Mouse (Mus musculus): Measurements from ENCODE around the gene Atp1a3. TPM values are rescaled to one million over a fixed set of nuclear protein-coding genes. Genes with fewer than 3 reads are reported as not detected.

Gene Atp1a3
- polyA plus RNA-seq, 1 experiment from 2014 or later = 0.57 TPM

DNA sequence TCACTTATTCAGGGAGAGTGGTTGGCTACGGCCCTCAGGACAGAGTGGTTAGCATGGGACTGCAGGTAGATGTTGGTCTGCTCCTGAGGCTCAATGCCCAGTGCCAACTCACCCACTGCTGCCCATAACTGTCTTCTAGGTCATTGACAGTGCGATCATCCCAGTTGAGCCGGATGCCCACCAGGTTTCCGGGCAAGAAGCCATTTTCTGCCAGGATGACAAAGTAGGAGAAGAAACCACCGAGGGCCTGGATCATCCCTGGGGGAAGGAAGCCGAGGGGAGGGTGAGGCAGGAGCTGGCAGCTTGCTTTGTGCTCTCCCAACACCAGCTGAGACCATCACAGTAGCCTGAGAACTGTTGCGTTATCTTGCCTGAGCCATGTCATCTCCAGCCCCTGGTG lies 25.3 kb downstream of the Atp1a3 start:
- H3K4me2 ChIP-seq (replicated peaks; ENCODE audit: low read depth, low read length) = no peak overlapping the region
- no peaks in the 10 kb centered on the region for H3K4me1 ChIP-seq (ENCODE audit: insufficient read depth, low read depth, low read length)
- no peaks in the 10 kb centered on the region for H3K36me3 ChIP-seq (ENCODE audit: insufficient read depth, low read length)
- DNase-seq (ENCODE audit: low spot score) = no peak
- H3K9ac ChIP-seq (replicated peaks; ENCODE audit: low read depth) = no peak overlapping the region
- 78% methylated on average over 7 of the region's 7 CpGs for WGBS
- H3K4me3 ChIP-seq (ENCODE audit: low read depth, low read length) = no peak overlapping the region
- H3K27ac ChIP-seq (ENCODE audit: low read length) = no peak overlapping the region
- TF ChIP-seq EP300 (IDR thresholded peaks at IDR 0.05) (no peak), CTCF (IDR thresholded peaks at IDR 0.05) (no peak)
- no peaks in the 10 kb centered on the region for H3K27me3 ChIP-seq (replicated peaks; ENCODE audit: insufficient read depth, low read length)
- H3K9me3 ChIP-seq (ENCODE audit: low read length) = no peaks in the 10 kb centered on the region
- ATAC-seq = no peak

DNA sequence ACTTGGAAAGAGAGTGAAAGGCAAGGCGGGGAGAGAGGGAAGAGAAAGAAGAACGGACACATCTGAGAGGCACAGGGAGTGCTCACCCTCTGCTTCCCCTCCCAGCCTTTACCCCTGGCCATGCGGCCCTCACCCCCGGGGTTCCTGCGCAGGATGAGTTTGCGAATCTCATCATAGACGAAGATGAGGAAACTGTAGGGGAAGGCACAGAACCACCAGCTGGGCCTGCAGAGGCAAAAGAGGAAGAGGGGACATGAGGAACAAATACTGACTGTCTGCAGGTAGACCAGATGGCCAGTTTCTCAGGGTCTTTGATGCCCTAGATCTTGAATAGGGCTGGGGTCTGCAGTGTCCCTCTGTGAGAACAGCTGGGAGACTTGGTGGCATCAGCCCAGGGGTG lies 27.0 kb downstream of the Atp1a3 start:
- H3K36me3 ChIP-seq (ENCODE audit: insufficient read depth, low read length) = no peaks in the 10 kb centered on the region
- TF ChIP-seq CTCF (IDR thresholded peaks at IDR 0.05) (no peak), EP300 (IDR thresholded peaks at IDR 0.05) (no peak)
- H3K4me2 ChIP-seq (replicated peaks; ENCODE audit: low read depth, low read length) = no peak overlapping the region
- no peak overlapping the region for H3K27ac ChIP-seq (ENCODE audit: low read length)
- H3K27me3 ChIP-seq (replicated peaks; ENCODE audit: insufficient read depth, low read length) = no peaks in the 10 kb centered on the region
- ATAC-seq (no peak), DNase-seq (ENCODE audit: low spot score) (peak; percentile 25)
- H3K4me3 ChIP-seq (ENCODE audit: low read depth, low read length) = no peak overlapping the region
- 79% methylated on average over 7 of the region's 7 CpGs for WGBS
- no peak overlapping the region for H3K9ac ChIP-seq (replicated peaks; ENCODE audit: low read depth)
- H3K9me3 ChIP-seq (ENCODE audit: low read length) = no peaks in the 10 kb centered on the region
- no peaks in the 10 kb centered on the region for H3K4me1 ChIP-seq (ENCODE audit: insufficient read depth, low read depth, low read length)

DNA sequence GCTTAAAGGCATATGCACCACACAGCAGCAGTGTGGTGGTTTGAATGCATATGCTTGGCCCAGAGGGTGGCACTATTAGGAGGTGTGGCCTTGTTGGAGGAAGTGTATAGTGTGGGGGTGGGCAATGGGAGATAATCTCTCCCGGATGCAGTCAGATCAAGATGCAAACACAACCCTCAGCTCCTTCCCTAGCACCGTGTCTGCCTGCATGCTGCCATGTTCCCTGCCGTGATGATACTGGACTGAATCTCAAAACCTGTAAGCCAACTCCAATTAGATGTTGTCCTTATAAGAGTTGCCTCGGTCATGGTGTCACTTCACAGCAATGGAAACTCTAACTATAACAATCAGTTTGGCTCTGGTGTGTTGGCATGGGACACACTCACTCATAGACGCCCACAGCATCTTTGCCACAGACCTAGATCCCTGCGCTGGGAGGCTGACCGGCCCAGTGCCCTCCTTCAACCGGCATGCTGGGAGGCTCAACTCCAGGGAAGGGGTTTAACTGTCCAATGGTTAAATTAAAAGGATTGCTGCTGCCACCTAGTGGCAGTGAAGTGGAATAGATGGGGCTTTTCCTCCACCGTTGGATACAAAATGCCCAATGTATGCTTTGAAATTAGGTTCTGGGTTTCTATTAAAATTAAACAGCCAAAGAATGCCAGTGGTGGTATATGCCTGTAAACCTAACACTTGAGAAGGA lies 30.7 kb downstream of the Atp1a3 start:
- no peak overlapping the region for H3K9ac ChIP-seq (replicated peaks; ENCODE audit: low read depth)
- H3K4me3 ChIP-seq (ENCODE audit: low read depth, low read length) = no peak overlapping the region
- ATAC-seq (no peak), DNase-seq (ENCODE audit: low spot score) (peak; percentile 74)
- H3K27me3 ChIP-seq (replicated peaks; ENCODE audit: insufficient read depth, low read length) = no peaks in the 10 kb centered on the region
- TF ChIP-seq CTCF (IDR thresholded peaks at IDR 0.05) (peak; percentile 79), EP300 (IDR thresholded peaks at IDR 0.05) (no peak)
- no peak overlapping the region for H3K4me2 ChIP-seq (replicated peaks; ENCODE audit: low read depth, low read length)
- 0 out of 2 replicates have a peak, but pooled peaks cover 7% of the 10 kb centered on the region for H3K4me1 ChIP-seq (ENCODE audit: insufficient read depth, low read depth, low read length)
- 27% methylated on average over 9 of the region's 9 CpGs for WGBS
- no peaks in the 10 kb centered on the region for H3K36me3 ChIP-seq (ENCODE audit: insufficient read depth, low read length)
- H3K27ac ChIP-seq (ENCODE audit: low read length) = no peak overlapping the region
- H3K9me3 ChIP-seq (ENCODE audit: low read length) = no peaks in the 10 kb centered on the region

DNA sequence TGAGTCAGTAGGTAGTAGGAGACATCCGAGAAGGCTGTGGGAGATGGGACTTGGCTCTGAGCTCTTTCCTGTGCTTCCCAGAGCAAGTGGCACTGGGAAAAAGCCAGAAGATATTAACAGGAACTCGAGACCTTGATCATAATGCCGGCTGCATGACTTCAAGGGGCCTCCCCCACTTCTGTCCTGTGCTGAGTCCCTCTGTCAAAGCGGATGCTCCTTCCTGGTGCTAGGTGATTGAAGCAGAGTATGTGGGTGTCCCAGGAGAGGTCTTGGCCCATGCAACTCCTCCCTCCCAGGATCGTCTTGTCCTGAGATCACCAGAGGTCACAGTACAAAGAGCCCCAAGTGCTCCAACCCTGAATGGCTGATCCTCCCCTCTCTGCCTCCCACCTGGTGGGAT lies 31.9 kb downstream of the Atp1a3 start:
- DNase-seq (ENCODE audit: low spot score) (no peak), ATAC-seq (no peak)
- no peak overlapping the region for H3K27ac ChIP-seq (ENCODE audit: low read length)
- no peak overlapping the region for H3K9ac ChIP-seq (replicated peaks; ENCODE audit: low read depth)
- H3K9me3 ChIP-seq (ENCODE audit: low read length) = no peaks in the 10 kb centered on the region
- TF ChIP-seq CTCF (IDR thresholded peaks at IDR 0.05) (no peak), EP300 (IDR thresholded peaks at IDR 0.05) (no peak)
- H3K36me3 ChIP-seq (ENCODE audit: insufficient read depth, low read length) = no peaks in the 10 kb centered on the region
- no peak overlapping the region for H3K4me3 ChIP-seq (ENCODE audit: low read depth, low read length)
- no peaks in the 10 kb centered on the region for H3K27me3 ChIP-seq (replicated peaks; ENCODE audit: insufficient read depth, low read length)
- 0 out of 2 replicates have a peak, but pooled peaks cover 7% of the 10 kb centered on the region for H3K4me1 ChIP-seq (ENCODE audit: insufficient read depth, low read depth, low read length)
- no peak overlapping the region for H3K4me2 ChIP-seq (replicated peaks; ENCODE audit: low read depth, low read length)
- WGBS = 64% methylated on average over 5 of the region's 5 CpGs

DNA sequence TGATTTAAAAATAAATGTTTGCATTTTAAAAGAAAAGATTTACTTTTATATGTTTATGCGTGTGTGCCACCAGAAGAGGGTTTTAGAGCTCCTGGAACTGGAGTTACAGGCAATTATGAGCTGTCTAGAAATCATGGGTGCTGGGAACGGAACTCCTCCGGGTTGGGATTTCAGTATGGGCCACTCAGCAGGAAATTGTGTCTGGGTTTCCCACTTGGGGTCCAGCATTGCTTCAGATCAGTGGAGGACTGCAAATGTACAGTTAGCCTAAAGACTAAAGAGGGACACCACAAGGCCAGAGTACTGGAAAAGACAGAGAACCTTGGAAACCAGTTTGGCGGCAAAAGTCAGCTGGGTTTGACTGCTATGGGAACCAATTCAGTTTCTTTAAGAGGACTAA lies 32.5 kb downstream of the Atp1a3 start:
- ATAC-seq = no peak
- no peak for TF ChIP-seq EP300 (IDR thresholded peaks at IDR 0.05)
- no peak for TF ChIP-seq CTCF (IDR thresholded peaks at IDR 0.05)
- WGBS = 71% methylated on average over 4 of the region's 4 CpGs
- Histone ChIP-seq H3K4me3 (ENCODE audit: low read depth, low read length) (no peak overlapping the region), H3K4me1 (ENCODE audit: insufficient read depth, low read depth, low read length) (0 out of 2 replicates have a peak, but pooled peaks cover 7% of the 10 kb centered on the region), H3K36me3 (ENCODE audit: insufficient read depth, low read length) (no peaks in the 10 kb centered on the region), H3K27ac (ENCODE audit: low read length) (no peak overlapping the region), H3K9me3 (ENCODE audit: low read length) (no peaks in the 10 kb centered on the region), H3K27me3 (replicated peaks; ENCODE audit: insufficient read depth, low read length) (no peaks in the 10 kb centered on the region), H3K9ac (replicated peaks; ENCODE audit: low read depth) (no peak overlapping the region), H3K4me2 (replicated peaks; ENCODE audit: low read depth, low read length) (no peak overlapping the region)
- DNase-seq (ENCODE audit: low spot score) = no peak

DNA sequence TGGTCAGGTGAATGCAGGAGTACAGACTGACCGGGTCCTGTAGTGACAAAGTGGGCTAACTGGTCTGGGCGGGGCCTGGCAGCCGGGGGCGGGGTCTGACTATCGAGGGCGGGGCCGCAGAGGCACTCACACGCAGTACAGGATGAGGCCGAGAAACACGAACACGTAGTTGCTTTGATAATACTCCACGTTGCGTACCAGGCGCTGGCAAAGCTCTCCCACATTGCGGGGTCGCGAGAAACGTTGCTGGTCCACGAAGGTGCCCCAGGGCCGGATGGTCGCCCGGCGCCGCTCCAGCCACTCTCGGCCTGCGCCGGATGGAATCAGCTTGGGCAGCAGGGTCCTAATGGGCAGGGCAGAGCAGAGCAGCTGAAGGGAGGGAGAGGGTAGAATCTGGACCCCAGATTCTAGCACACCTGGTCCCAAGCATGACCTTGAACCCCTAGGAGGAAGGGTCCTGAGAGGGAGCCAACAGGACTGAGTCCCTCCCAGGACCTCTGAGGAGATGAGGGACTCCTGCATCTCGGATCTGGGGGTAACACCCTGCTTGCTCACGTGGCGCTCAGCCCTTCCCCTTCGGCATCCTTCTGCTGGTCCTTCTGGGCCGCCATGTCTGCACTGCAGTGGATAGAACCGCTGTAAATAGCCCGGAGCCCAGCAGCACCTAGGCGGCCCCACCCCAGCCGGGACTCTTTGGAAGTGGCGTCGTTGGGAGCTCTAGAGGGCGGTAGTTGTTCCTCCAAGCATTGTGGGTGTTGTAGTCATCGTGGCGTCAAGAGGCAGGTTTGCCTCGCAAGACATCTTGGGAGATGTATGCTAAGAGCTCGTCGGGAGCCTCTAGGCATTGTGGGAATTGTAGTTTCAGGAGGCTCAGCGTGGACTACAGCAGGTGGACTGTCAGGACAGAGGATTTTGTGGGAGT lies 33.5 kb downstream of the Atp1a3 start, which contains the start of gene Rabac1:
Gene Rabac1, minus strand, starts transcription at position 783 of the 922 bp plus-strand sequence.
- H3K4me3 ChIP-seq (ENCODE audit: low read depth, low read length) = peak within 1 kb of the TSS; percentile 76
- H3K27me3 ChIP-seq (replicated peaks; ENCODE audit: insufficient read depth, low read length) = no peaks in the 10 kb centered on the region
- H3K9me3 ChIP-seq (ENCODE audit: low read length) = no peaks in the 10 kb centered on the region
- TF ChIP-seq CTCF (IDR thresholded peaks at IDR 0.05) = peak; percentile 72
- TF ChIP-seq EP300 (IDR thresholded peaks at IDR 0.05) = no peak
- H3K9ac ChIP-seq (replicated peaks; ENCODE audit: low read depth) = peak within 1 kb of the TSS; percentile 84
- no peaks in the 10 kb centered on the region for H3K36me3 ChIP-seq (ENCODE audit: insufficient read depth, low read length)
- peak; percentile 95 for ATAC-seq
- WGBS = under 1% methylated on average over 44 of the region's 45 CpGs
- H3K27ac ChIP-seq (ENCODE audit: low read length) = peak within 1 kb of the TSS; percentile 95
- peak; percentile 99 for DNase-seq (ENCODE audit: low spot score)
- 0 out of 2 replicates have a peak, but pooled peaks cover 7% of the 10 kb centered on the region for H3K4me1 ChIP-seq (ENCODE audit: insufficient read depth, low read depth, low read length)
- H3K4me2 ChIP-seq (replicated peaks; ENCODE audit: low read depth, low read length) = peak within 1 kb of the TSS; percentile 68
